Mouse (Mus musculus): ENCODE results near the gene Nucks1.

The Nucks1 gene

DNA sequence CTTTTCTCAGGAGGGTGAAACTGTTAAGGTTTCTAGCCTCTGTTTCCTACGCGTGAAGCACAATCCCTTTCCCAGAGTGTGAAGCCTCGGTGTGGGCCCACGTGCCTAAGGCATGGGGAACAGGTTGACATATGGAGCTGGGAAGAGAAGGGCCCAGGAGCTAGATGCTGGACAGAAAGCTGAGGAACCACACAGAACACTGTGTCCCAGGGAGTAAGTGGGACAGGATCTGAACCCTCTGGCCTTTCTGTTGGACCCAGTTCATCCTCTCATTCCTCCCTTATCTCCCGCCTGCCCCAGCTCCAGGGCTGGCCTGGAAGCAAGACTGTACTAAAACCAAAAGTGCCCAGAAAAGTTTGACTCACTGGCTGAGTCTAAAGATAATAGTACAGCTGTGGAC is 53.8 kb downstream of the Nucks1 start:
- peak in 1 of 2 experiments; percentile 72 for DNase-seq (ENCODE audit: inconsistent age in 2 of 2, low spot score in 1 of 2)

- DNase-seq (ENCODE audit: inconsistent age in 2 of 2, low spot score in 1 of 2), result no peak
Measured at GRCm38 (mm10) chr1:131964580-131964979, 54.2 kb downstream of the Nucks1 start.

GRCm38 (mm10) chr1:131965818-131966217 is 55.5 kb downstream of the Nucks1 start:
- DNase-seq (ENCODE audit: inconsistent age in 2 of 2, low spot score in 1 of 2), result no peak

DNA sequence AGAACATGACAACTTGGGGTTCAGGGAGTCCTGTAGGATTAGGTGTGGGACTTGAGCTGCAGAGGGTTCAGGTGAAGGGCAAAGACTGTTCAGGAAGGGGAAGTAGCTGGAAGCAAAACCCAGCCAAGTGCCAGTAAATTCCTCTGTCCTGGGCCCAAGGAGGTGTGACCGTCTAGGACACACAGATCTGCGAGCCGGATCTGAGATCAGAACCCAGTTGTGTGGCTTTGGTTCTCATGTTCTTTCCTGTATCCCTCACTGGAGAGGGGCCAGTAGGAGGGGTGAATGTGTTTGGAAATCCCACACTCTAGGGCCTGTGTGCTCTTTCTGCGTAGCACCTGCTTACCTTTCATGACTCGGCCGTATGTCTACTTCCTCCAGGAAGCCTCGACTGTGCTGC is 57.0 kb downstream of the Nucks1 start:
- no peak for DNase-seq (ENCODE audit: inconsistent age in 2 of 2, low spot score in 1 of 2)

GRCm38 (mm10) chr1:131968556-131968955 is 58.2 kb downstream of the Nucks1 start:
- DNase-seq (ENCODE audit: inconsistent age in 2 of 2, low spot score in 1 of 2), result peak in 1 of 2 experiments; percentile 35

DNA sequence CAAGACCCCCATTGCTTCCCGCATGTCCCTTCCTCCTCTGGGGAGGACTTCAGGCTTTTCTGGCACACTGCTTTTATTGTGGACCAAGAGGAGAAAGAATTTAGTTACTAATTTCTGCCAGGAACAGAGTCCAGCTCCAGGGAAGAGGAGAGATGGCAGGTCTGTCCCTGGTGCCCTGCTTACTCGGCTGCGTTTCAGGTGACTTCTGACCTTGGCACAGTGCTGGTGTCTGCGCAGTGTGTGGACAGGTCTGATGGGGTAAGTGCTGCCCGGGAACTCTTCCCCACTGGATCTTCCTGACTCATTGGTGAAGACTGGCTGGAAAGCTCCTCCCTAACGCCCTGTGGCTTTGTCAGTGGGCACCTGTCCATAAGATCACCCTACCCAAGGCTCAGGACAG is 58.6 kb downstream of the Nucks1 start:
- DNase-seq (ENCODE audit: inconsistent age in 2 of 2, low spot score in 1 of 2), result no peak

GRCm38 (mm10) chr1:131969825-131970224 is 59.5 kb downstream of the Nucks1 start:
- no peak for DNase-seq (ENCODE audit: inconsistent age in 2 of 2, low spot score in 1 of 2)

- peak in 1 of 2 experiments; percentile 52 for DNase-seq (ENCODE audit: inconsistent age in 2 of 2, low spot score in 1 of 2)
Measured at GRCm38 (mm10) chr1:131970322-131970660, 60.0 kb downstream of the Nucks1 start.

- DNase-seq (ENCODE audit: inconsistent age in 2 of 2, low spot score in 1 of 2), result no peak
Measured at GRCm38 (mm10) chr1:131970661-131971520, 60.6 kb downstream of the Nucks1 start.

- DNase-seq (ENCODE audit: inconsistent age in 2 of 2, low spot score in 1 of 2), result peak in 1 of 2 experiments; percentile 39
Measured at GRCm38 (mm10) chr1:131971771-131972497, 61.6 kb downstream of the Nucks1 start.

DNA sequence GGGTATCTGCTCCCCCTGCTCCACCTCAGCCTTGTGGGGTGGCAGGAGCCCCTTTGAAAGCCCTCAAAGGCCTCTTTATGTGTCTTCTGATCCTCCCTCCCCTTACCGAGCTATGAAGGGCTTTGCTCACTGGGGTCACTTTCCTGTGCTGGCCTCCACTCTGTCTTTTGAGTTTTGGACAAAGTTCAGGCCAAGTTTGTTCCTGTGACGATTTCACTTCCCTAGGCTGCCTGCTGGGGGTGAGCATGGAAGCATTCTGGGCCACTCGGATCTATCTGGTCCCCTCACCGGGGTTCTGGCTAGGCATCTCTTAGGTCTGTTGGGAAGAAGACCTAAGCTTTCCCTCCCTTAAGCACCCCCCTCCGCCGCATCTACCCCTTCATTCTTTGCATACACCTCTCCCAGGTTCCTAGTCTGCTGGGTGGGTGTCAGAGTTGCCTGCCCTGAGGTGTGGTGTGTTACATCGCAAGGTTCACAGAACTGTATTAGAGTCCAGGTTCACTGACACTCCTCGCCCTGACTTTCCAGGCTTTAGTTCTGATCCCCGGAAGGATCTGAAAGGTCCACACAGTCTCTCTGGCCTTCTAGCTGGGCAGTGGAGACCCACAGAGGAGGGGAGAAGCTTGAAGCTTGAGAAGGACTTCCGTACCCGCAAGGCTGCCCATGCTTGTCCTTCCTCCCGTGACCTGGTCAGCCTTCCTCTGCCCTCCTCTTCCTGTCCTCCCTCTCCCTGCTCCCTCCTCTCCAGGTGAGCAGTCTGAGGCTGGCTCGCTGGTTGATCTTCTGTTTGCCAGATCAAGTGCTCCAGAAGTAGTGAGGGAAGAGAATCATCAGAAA is 62.4 kb downstream of the Nucks1 start:
- no peak for DNase-seq (ENCODE audit: inconsistent age in 2 of 2, low spot score in 1 of 2)

GRCm38 (mm10) chr1:131973991-131974390 is 63.7 kb downstream of the Nucks1 start:
- no peak for DNase-seq (ENCODE audit: inconsistent age in 2 of 2, low spot score in 1 of 2)

DNA sequence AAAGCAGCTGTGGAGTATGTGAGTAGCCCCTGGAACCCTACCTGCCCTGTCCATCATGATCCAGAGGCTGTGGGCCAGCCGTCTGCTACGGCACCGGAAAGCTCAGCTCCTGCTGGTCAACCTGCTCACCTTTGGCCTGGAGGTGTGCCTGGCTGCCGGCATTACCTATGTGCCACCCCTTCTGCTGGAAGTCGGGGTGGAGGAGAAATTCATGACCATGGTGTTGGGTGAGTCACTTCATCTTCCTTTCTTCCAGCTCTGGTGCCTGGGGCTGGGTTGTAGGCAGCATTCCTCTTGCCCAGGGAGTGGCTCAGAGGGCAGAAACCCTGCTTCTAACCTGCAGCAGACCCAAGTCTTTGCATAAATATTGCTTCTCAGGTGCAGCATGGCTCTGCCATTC is 66.6 kb downstream of the Nucks1 start:
- peak; percentile 22 to 47 for DNase-seq (ENCODE audit: inconsistent age in 2 of 2, low spot score in 1 of 2)

- DNase-seq (ENCODE audit: inconsistent age in 2 of 2, low spot score in 1 of 2), result peak; percentile 83 to 91
Measured at GRCm38 (mm10) chr1:131980471-131980870, 70.1 kb downstream of the Nucks1 start.

DNA sequence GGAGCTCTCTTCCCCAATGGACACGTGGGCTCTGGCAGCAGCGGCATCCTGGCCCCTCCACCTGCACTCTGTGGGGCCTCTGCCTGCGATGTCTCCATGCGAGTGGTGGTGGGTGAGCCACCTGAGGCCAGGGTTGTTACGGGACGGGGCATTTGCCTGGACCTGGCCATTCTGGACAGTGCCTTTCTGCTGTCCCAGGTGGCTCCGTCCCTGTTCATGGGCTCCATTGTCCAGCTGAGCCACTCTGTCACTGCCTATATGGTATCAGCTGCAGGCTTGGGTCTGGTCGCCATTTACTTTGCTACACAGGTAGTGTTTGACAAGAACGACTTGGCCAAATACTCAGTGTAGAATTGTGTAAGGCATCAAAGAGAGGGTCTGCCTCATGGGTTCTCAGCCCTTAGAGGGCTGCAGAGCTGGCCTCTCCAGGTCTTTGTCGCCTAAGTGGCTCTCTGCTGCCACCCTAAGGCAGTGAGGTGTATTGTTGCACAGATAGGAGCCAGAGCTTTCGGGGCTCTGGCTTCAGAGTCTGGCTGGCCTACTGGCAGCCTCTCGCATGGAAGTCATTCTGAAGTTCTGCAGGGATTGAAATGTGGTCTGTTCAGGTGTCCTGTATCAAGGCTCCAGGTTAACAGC is 71.2 kb downstream of the Nucks1 start:
- peak; percentile 83 to 94 for DNase-seq (ENCODE audit: inconsistent age in 2 of 2, low spot score in 1 of 2)

GRCm38 (mm10) chr1:131982907-131983306 is 72.6 kb downstream of the Nucks1 start:
- DNase-seq (ENCODE audit: inconsistent age in 2 of 2, low spot score in 1 of 2), result peak; percentile 77 to 92

GRCm38 (mm10) chr1:131983806-131984205 is 73.5 kb downstream of the Nucks1 start:
- DNase-seq (ENCODE audit: inconsistent age in 2 of 2, low spot score in 1 of 2), result no peak
